Mouse (Mus musculus): ENCODE results near the gene Gm16427. TPM values are rescaled to one million over a fixed set of nuclear protein-coding genes. Genes with fewer than 3 reads are reported as not detected.
"Not testable (repeated sequence)": the region's sequence is repeated elsewhere in the genome, so short reads cannot be mapped to it uniquely, and the experiment has no call there.

The Gm16427 gene
- polyA plus RNA-seq (2016; fragmentation: Nextera tagmentation; extraction: Ambion mirVana): not detected in 2 replicates

GRCm38 (mm10) chr5:93540100-93540499 lies at the start of gene Gm16427:
Gm16427 (minus strand) TSS chr5:93540200.
- not testable (repeated sequence) for H3K27ac ChIP-seq; H3K9me3 ChIP-seq (replicated peaks); H3K4me3 ChIP-seq; H3K4me2 ChIP-seq (replicated peaks); H3K4me1 ChIP-seq; H3K36me3 ChIP-seq; H3K9ac ChIP-seq; ATAC-seq (ENCODE audit: low FRiP score); H3K27me3 ChIP-seq
- 85% methylated on average over 2 of the region's 3 CpGs for WGBS

Other genes with a start within 250 kb of the Gm16427 start
- not detected in 2 replicates for gene C87414, start 131.4 kb upstream of the Gm16427 start, polyA plus RNA-seq (2016; fragmentation: Nextera tagmentation; extraction: Ambion mirVana)